Mouse (Mus musculus) forebrain, embryonic 11.5 days (tissue): ENCODE measurements around the gene Fuz. TPM values are rescaled to one million over a fixed set of nuclear protein-coding genes. Genes with fewer than 3 reads are reported as not detected.

Experiments used
- ATAC-seq: fragments of 200-750 bp; cut with Nextera tagmentation; replicated peaks from 2 replicates; pipeline ENCODE4 v1.8.0; 2017; ENCODE audit warnings: moderate TSS enrichment; ENCODE audit not compliant: low FRiP score
- DNase-seq: peaks from one replicate; pipeline ENCODE4 v3.0.0-alpha.2; 2017; ENCODE audit warnings: low spot score
- H3K27ac ChIP-seq: fragments of 300-500 bp; sonication (generic); 2 replicates; pipeline ENCODE4 v1.5.1; 2014; ENCODE audit warnings: low read depth, low read length
- H3K27me3 ChIP-seq: fragments of 300-500 bp; sonication (generic); 2 replicates; pipeline ENCODE4 v1.6.1; 2014; ENCODE audit warnings: mild to moderate bottlenecking, low read length, mixed read lengths; ENCODE audit not compliant: control insufficient read depth, insufficient read depth
- H3K36me3 ChIP-seq: fragments of 300-500 bp; sonication (generic); 2 replicates; pipeline ENCODE4 v1.6.1; 2014; ENCODE audit warnings: mild to moderate bottlenecking, low read length, moderate library complexity, mixed read lengths; ENCODE audit not compliant: control insufficient read depth, insufficient read depth
- H3K4me1 ChIP-seq: fragments of 300-500 bp; sonication (generic); replicated peaks from 2 replicates; pipeline ENCODE4 v1.6.1; 2014; ENCODE audit warnings: low read length, mixed read lengths; ENCODE audit not compliant: control insufficient read depth, insufficient read depth
- H3K4me2 ChIP-seq: fragments of 300-500 bp; sonication (generic); 2 replicates; pipeline ENCODE4 v1.6.1; 2014; ENCODE audit warnings: low read depth, mild to moderate bottlenecking, low read length, moderate library complexity, mixed read lengths; ENCODE audit not compliant: severe bottlenecking
- H3K4me3 ChIP-seq: fragments of 300-500 bp; sonication (generic); 2 replicates; pipeline ENCODE4 v1.5.1; 2014; ENCODE audit warnings: low read depth, low read length
- H3K9ac ChIP-seq: fragments of 300-500 bp; sonication (generic); 2 replicates; pipeline ENCODE4 v1.6.1; 2014; ENCODE audit warnings: low read length
- H3K9me3 ChIP-seq: fragments of 300-500 bp; sonication (generic); 2 replicates; pipeline ENCODE4 v1.6.1; 2016; ENCODE audit warnings: low read length, mixed read lengths; ENCODE audit not compliant: control insufficient read depth
- WGBS: fragments of 180-500 bp; shearing (Covaris S2); extraction: QIAGEN DNeasy Blood & Tissue Kit; methylation state at CpG from one replicate; pipeline ENCODE4 v1.1.7; 2014; 5-methylcytosine and 5-hydroxymethylcytosine counted together
- polyA plus RNA-seq: library from polyadenylated mRNA; unstranded; fragments of >200 nt; fragmentation: Nextera tagmentation; extraction: Ambion mirVana; gene quantifications from 2 replicates; pipeline ENCODE4 v1.2.1, GENCODE M21; 2014

Fuz gene
- polyA plus RNA-seq, 1 experiment from 2014 or later: 32.9 TPM

- DNase-seq: no peak
- H3K36me3 ChIP-seq: peaks cover 20% of the 10 kb centered on the region
- no peak overlapping the region for H3K9ac ChIP-seq
- H3K27ac ChIP-seq: no peak overlapping the region
- no peak for ATAC-seq
- H3K9me3 ChIP-seq: no peaks in the 10 kb centered on the region
- H3K27me3 ChIP-seq: no peaks in the 10 kb centered on the region
- WGBS: 86% methylated on average over 24 of the region's 24 CpGs
- H3K4me3 ChIP-seq: no peak overlapping the region
- peaks cover 23% of the 10 kb centered on the region for H3K4me1 ChIP-seq
- no peak overlapping the region for H3K4me2 ChIP-seq
Measured at GRCm38 (mm10) chr7:44864595-44865542, 31.0 kb upstream of the Fuz start.

DNA sequence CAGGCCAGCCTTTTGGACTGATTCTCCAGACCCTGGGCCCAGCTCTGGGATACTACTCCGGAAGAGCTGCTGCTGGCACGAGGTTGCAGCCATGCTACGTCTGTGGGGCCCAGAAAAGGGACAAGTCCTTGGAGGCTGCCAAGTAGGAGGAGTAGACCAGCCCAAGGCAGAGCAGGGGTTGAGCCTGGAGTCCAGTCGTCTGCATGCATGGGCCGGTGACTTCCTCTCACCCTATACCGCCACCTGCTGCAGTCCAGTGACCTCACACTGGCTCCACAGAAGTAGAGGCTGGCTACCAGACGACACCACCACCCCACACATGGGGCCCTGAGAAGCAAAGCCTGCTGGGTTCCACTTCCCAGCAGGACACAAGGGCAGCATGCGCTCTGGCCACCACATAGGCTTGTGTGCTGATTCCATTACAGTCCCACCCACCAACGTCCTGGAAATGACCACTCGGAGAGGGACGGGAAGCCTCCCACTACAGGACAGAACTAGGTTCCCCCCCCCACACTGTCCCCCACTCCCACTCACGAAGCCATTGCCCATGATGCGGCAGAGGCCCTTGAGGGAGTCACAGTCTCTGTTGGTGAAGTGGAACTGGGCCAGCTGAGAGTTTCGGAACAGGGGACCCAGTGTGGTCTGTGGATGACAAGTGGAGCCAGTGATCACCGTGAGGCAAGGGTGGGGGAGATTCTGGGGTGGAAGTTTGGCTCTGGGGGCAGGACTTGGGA is 29.4 kb upstream of the Fuz start:
- no peak for ATAC-seq
- Histone ChIP-seq H3K27me3 (no peaks in the 10 kb centered on the region), H3K4me2 (peak overlapping the region; percentile 15; the same call in 1 of the 2 replicates), H3K9me3 (no peaks in the 10 kb centered on the region), H3K27ac (no peak overlapping the region), H3K4me3 (no peak overlapping the region), H3K9ac (peak overlapping the region; percentile 20; the same call in 1 of the 2 replicates), H3K36me3 (peaks cover 20% of the 10 kb centered on the region), H3K4me1 (peaks cover 29% of the 10 kb centered on the region)
- WGBS: 72% methylated on average over 15 of the region's 15 CpGs
- no peak for DNase-seq

DNA sequence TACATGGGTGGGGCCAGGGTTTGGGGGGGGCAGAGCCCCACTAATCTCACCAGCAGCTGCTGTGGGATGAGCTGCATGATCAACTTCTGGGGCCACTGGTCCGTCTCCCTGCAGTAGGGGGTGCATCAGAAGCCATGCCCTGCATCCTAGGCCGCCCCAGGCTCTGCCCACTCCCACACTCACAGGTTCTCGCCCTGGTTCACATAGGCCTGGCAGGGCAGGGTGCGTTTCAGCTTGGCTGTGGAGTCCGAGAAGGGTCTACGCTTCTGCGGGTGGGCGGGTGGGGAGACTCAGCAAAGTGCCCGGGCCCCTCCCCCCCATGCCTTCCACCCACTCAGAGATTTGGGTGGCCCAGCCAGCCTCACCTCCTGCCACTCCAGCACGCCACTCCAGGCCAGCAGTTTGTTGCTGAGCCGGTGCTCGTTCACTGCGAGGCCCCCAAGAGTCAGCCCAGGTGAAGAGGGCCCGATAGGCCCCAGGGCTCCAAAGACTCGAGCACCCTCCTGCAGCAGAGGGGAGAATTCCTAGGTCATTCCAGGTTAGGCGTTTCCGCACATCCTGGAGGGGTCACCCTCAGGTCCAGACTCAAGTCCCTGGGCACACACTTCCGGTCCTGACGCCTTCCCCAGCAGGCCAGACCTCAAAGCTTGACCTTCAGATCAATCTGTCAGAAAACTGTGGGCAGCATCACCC is 28.7 kb upstream of the Fuz start:
- ATAC-seq: no peak
- H3K27ac ChIP-seq: no peak overlapping the region
- WGBS: 83% methylated on average over 19 of the region's 19 CpGs
- H3K27me3 ChIP-seq: no peaks in the 10 kb centered on the region
- DNase-seq: no peak
- H3K4me1 ChIP-seq: peaks cover 29% of the 10 kb centered on the region
- no peaks in the 10 kb centered on the region for H3K9me3 ChIP-seq
- H3K9ac ChIP-seq: peak overlapping the region; percentile 98; the same call in 1 of the 2 replicates
- peaks cover 20% of the 10 kb centered on the region for H3K36me3 ChIP-seq
- H3K4me2 ChIP-seq: peak overlapping the region; percentile 94
- peak overlapping the region; percentile 99 for H3K4me3 ChIP-seq

DNA sequence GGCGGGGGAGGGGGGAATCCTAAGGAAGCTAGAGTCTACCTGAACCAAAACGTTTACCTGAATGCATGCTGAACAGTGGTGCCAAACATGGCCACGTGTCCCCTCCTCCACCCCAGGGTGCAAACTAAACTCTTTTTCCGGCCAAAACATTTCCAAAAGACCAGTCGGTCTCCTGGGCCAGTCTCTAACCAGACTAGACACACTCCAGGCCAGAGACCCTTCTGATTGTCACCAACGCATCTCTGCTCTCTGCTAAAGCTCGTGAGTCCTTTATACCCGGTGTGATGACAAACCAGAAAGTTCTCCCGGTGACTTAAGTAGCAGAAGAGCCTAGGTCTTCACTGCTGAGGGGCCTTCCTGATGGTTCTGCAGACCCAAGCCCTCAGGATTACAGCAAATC is 28.1 kb upstream of the Fuz start:
- ATAC-seq (no peak), DNase-seq (no peak)
- Histone ChIP-seq H3K36me3 (peaks cover 20% of the 10 kb centered on the region), H3K4me2 (peak overlapping the region; percentile 94), H3K4me1 (peaks cover 29% of the 10 kb centered on the region), H3K9me3 (no peaks in the 10 kb centered on the region), H3K9ac (peak overlapping the region; percentile 98), H3K27ac (no peak overlapping the region), H3K4me3 (peak overlapping the region; percentile 99), H3K27me3 (no peaks in the 10 kb centered on the region)
- 60% methylated on average over 9 of the region's 9 CpGs for WGBS

GRCm38 (mm10) chr7:44868465-44868864 is 27.4 kb upstream of the Fuz start:
- no peak for ATAC-seq
- no peak for DNase-seq
- Histone ChIP-seq H3K27ac (no peak overlapping the region), H3K4me3 (peak overlapping the region; percentile 99), H3K4me2 (peak overlapping the region; percentile 94), H3K4me1 (peaks cover 29% of the 10 kb centered on the region), H3K9ac (peak overlapping the region; percentile 98), H3K36me3 (peaks cover 14% of the 10 kb centered on the region), H3K9me3 (no peaks in the 10 kb centered on the region), H3K27me3 (no peaks in the 10 kb centered on the region)
- 8% methylated on average over 16 of the region's 16 CpGs for WGBS

DNA sequence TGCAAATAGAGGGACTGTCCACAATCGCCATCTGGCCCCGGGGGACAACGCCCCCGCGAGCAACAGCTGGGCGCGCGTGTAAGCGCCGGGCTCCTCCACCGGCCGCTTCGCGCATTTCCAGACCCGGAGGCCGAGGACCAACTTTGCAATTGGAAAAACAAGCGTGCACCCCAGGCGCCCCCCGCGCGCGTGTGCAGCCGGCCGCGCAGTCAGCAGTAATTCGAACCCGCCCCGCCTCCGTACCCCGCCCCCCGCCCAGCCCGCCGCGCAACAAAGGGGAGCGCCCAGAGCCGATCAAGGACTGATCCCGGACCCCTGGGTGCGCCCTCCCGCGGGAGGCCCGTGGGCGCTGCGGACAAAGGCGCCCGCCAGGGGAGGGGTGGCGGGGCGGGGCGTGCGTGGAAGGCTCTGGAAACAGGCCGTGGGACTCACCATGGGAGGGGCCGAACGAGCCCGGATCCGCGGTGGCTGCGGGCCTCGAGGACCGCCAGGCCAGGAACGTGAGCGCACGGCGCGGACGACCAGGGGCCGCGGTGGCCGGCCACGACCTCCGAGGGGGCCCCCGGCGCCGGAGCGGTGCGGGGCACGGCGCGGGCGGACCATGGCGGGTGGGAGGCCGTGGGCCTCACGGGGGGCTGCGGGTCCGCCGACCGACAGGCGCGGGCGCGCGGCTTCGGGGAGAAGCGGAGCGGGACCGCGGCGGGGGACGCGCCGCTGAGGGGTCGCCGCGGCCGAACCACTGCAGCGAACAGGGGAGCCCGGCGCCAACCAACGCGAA is 26.8 kb upstream of the Fuz start:
- Histone ChIP-seq H3K36me3 (peaks cover 8% of the 10 kb centered on the region), H3K27me3 (no peaks in the 10 kb centered on the region), H3K4me2 (peak overlapping the region; percentile 94), H3K4me3 (peak overlapping the region; percentile 99), H3K9ac (peak overlapping the region; percentile 98), H3K27ac (peak overlapping the region; percentile 100), H3K4me1 (peaks cover 29% of the 10 kb centered on the region), H3K9me3 (no peaks in the 10 kb centered on the region)
- peak; percentile 53 for ATAC-seq
- WGBS: under 1% methylated on average over 97 of the region's 108 CpGs
- peak; percentile 90 for DNase-seq

- peak; percentile 99 for DNase-seq
- WGBS: 11% methylated on average over 29 of the region's 29 CpGs
- H3K9ac ChIP-seq: peak within 1 kb of the TSS; percentile 98
- peak within 1 kb of the TSS; percentile 100 for H3K27ac ChIP-seq
- peaks cover under 1% of the 10 kb centered on the region; the same call in 1 of the 2 replicates for H3K36me3 ChIP-seq
- peaks cover 29% of the 10 kb centered on the region for H3K4me1 ChIP-seq
- H3K4me2 ChIP-seq: peak within 1 kb of the TSS; percentile 94
- no peaks in the 10 kb centered on the region for H3K9me3 ChIP-seq
- H3K27me3 ChIP-seq: no peaks in the 10 kb centered on the region
- peak; percentile 94 for ATAC-seq
- H3K4me3 ChIP-seq: peak within 1 kb of the TSS; percentile 99
Measured at GRCm38 (mm10) chr7:44869697-44870528, 26.0 kb upstream of the Fuz start, which contains the start of gene Ptov1. Gene Ptov1, minus strand, starts transcription at chr7:44869788.
